Mouse (Mus musculus): Measurements from ENCODE around the gene Heatr6.

The Heatr6 gene

DNA sequence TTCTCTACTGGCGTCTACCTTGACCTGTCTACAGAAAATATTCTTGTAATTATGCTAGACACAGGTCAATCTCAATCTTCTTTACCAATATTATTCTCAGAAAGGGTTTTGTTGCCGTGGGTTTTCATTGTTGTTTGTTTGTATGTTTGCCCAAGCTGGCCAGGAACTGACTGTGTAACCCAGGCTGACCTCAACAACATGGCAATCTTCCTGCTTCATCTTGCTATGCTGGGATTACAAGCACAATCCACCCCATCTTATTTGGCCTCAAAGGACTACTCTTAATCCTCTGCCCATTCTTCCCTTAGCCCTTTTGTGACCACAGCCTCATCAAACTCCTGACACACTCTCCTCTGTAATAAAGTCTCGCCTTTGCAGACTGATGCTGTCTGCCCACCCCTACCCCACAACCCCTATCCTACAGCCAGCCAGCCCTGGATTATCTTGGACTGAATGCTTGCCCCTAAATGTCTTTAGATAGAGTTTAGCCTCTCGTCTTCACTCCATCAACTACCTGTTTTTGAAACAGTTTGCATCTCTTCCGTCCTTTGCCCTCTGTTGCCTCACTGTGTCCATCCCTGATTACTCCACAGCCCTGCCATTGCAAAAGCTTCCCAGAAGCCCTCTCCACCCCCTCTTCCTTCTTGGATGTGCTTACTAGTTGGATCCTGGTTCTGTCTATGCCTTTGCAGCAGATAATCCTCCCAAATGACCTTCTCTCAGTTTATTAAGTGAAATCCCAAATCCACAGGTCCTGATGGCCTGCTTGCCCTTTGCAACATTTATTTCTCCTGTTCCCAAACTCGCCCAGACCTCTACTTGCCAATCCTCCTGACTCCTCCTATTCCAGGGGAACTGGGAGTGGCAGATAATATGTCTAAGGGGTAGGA lies 5.9 kb upstream of the Heatr6 start:
- no peak for DNase-seq (ENCODE audit: low spot score)

DNA sequence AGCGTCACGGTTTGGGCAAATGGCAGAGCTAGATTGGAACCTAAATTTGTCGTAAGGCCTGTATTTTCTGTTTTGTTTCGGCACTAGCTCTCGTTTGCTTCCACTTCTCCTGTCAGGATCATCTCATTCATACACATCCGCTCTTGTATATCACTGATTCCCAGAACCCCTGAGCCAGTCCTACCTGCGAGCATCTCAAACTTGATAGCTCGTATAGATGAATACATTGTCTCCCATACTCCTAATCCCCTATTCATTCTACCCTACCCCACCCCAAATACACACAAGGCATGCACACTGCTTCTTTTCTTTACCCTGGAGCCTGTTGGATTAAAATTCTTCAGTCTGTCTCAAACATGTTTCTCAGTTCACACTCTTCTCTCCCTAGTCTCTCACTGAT lies 731 bp downstream of the Heatr6 start:
- DNase-seq (ENCODE audit: low spot score) = no peak

DNA sequence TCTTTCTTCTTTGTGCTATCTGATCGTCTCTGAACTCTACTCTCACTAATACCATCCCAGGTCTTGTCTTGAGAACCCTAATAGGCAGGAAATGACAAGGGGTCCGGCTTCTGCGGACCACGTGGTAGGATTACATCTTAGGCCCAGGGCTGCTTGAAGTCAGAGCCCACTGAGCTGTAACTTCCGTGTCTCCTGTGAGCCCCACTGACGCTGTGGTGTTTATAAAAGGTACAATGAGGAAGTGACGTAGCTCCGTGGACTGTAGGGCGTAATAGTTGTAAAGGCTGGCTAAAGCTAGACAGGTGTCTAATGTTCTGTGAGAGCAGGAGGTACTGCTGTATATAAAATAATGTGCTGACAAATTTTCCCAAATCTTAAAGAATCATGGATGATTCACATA lies 13.8 kb downstream of the Heatr6 start:
- DNase-seq (ENCODE audit: low spot score) = no peak

DNA sequence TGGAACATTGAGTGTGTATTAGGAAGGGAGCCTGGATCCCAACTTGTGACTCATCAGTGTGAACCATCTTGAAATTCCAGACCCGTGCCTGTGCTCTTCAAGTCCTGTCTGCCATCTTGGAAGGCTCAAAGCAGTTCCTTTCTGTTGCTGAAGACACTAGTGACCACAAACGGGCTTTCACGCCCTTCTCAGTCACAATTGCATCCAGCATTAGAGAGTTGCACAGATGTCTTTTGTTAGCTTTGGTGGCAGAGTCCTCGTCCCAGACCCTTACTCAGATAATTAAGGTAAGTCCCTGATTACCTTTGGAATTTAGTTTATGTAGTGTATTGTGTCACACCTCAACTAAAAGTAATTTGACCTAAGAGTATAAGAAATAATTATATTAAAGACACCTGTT lies 15.5 kb downstream of the Heatr6 start:
- DNase-seq (ENCODE audit: low spot score) = no peak

DNA sequence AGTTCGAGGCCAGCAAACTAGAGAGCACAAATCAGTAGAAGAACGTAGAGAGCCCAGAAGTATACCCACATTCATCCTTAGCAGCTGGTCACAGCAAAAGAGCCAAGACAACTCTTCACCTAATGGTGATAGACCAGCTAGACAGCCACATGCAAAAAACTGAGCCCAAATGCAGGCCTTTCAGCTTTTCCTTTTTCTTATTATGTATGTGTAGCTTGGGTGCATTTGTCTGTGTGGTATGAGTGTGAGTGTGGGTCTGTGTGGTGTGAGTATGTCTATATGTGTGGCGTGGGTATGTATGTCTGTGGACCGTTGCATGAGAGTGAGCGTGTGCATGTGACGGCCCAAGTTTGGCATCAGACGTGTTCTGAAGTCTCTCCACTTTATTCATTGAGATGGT lies 17.5 kb downstream of the Heatr6 start:
- DNase-seq (ENCODE audit: low spot score) = no peak

DNA sequence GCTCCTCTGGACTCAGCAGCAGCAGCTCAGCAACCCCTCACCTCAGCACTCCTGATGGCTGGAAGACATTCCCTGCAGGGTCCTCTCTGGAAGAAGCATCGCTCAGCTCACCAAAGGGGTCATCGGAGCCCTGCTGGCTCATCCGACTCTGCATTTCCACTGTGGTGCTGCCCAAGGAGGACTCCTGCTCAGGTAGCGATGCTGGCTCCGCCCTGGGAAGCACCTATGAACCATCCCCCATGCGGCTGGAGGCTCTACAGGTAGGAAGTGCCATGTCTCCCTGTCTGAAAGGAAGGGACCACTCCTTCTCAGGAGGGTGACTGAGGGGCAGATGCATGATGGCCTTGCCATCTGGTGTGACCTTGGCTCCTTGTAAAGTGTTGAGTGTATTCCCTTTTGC lies 18.8 kb downstream of the Heatr6 start:
- no peak for DNase-seq (ENCODE audit: low spot score)

DNA sequence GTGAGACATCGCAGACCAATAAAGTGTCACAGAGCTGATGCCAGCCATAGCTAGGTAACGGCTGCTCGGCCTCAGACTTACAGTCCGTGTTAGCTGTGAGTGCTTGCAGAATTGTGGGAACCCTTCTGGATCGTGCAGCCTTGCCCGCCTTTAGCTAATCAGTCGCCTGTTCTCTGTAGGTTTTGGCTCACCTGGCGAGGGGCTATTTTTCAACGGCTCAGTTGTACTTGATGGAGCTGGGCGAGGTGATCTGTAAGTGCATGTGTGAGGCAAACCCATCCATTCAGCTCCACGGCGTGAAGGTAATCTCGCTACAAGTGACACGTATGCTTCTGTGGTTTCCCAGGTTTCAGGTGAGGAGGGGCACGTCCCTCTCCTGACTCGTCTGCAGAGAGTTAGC lies 20.2 kb downstream of the Heatr6 start:
- no peak for DNase-seq (ENCODE audit: low spot score)

DNA sequence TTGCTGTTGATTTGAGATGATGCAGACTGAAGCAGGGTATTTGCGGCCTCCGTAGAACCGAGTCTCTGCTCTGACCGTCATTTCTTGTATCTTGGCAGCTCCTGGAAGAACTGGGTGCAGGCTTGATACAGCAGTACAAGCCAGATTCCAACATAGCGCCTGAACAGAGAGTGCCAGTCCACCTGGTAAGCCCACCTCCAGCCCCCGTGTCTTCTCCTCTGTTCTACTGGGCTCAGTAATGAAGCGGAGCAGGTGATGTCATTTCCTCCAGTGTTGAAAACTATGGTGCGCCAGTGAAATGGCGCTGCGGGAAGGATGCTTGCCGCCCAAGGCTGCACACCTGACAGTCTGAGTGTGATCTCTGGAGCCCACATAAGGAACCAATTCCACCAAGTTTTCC lies 20.8 kb downstream of the Heatr6 start:
- no peak for DNase-seq (ENCODE audit: low spot score)

DNA sequence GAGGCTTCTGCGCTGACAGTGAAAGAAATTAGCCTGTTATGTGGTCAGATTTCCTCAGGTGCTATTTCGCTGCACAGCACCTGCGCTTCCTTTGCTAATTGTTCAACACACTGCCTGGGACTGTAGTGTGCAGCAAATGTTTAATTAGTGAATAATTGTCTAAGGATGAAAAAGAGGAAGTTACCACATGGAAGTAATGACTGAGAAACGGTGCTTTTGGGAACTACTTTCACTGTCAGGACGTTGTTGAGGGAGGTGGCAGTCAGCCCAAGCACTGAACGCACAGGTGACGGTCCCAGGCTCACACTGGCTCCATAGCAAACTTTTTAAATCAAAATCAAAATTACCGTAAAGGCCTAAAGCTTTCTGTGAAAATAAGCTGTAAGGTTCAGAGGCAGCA lies 23.3 kb downstream of the Heatr6 start:
- DNase-seq (ENCODE audit: low spot score) = no peak

DNA sequence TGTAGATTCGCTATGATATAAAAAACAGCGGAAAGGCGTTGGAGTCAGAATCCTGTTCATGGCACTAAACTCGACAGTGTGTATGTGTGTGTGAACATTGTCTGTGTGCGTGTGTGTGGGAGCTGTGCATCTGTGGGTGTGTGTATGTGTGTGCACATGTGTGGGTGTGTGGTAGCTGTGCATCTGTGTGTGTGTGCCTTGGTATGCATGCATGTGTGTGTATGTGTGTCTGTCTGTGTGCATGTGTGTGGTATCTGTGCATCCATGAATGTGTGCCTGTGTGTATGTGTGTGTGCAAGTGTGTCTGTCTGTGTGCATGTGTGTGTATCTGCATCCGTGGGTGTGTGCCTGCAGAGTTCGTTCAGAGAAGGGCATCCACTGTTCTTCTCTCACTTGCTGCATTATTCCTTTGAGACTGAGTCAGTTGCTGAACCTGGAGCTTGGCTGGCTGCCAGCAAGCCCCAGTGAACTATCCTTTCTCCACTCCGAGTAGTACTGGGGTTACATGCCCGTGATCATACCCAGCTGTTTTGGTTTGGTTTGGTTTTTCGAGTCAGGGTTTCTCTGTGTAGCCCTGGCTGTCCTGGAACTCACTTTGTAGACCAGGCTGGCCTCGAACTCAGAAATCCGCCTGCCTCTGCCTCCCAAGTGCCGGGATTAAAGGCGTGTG lies 30.6 kb downstream of the Heatr6 start:
- no peak for DNase-seq (ENCODE audit: low spot score)

DNA sequence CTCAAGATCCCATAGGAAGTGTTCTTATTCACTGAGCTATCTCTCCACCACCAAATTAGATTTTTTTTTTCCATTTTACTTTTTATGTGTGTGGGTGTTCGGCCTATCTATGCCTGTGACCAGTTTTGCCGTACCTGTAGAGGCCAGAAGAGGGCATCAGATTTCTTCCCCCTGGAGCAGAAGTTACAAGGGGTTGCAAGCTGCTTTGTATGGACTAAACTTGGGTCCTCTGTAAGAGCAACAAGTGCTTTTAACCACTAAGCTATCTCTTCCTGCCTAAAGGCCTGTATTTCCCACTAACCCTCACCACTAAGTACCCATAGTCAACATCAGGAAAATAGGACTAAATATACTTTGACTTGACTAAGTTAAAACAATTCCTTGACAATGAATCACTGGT lies 31.2 kb downstream of the Heatr6 start:
- DNase-seq (ENCODE audit: low spot score) = peak; percentile 19

DNA sequence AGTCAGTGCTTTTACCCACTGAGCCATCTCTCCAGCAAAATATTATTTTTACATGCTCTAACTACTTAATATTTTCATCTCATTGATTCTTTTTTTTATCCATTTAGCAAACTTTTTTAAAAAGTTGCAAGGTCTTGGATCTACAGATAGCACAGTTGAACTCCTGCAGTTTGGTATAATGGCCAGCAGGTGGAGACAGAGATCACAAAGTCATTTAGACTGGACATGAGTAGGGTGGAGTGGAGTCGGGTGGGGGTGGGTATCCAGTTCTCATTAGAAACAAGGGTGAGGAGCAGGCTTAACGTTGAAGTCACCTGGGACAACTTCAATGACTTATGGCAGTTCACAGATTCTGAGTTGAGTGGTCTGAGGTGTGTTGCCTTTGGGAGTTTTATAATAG lies 31.9 kb downstream of the Heatr6 start:
- peak; percentile 31 for DNase-seq (ENCODE audit: low spot score)

DNA sequence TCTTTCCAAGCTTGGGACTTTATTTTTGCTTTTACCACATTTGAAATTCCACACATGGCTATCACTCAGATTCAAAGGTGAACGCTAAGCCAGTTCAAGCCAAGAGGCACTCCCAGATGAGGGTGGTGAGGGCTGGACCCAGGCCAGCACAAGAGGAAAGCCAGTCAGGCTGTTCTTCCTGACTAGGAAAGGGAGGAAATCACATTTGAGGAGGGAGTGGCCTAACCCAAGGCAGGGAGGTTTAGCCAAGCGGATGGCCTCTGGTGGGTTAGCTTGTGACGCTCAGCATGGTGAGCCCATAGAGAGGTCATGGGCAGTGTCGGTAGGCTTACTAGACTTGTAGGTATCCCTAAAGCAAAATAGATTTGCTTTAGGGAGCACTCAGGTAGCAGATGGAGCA lies 33.3 kb downstream of the Heatr6 start:
- peak; percentile 16 for DNase-seq (ENCODE audit: low spot score)

DNA sequence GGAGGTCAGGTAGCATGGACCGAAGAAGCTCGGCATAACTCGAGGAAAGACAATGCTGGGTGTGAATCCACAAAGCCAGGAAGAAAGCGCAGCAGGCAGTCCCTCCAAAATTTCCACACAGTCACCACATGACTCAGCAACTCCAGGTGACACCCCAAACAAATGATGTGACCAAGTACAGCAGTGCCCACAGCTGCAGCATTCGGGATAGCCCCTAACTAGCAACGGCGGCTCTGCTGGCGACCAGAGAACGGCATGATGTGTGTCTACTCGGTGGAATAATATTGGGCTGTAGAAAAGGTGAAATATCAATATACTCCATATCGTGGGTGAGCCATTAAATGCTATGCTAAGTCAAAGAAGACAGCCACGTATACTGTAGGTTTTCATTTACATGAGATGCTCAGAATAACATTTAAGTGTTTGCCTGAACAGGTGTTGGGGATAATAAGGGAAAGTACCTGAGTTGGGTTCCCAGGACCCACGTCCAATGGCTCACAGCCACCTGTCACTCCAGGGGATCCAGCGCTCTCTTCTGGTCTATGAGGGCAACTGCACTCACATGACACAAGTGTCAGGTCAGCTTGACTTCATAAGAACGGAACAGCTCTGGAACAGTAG lies 34.0 kb downstream of the Heatr6 start:
- DNase-seq (ENCODE audit: low spot score) = no peak

DNA sequence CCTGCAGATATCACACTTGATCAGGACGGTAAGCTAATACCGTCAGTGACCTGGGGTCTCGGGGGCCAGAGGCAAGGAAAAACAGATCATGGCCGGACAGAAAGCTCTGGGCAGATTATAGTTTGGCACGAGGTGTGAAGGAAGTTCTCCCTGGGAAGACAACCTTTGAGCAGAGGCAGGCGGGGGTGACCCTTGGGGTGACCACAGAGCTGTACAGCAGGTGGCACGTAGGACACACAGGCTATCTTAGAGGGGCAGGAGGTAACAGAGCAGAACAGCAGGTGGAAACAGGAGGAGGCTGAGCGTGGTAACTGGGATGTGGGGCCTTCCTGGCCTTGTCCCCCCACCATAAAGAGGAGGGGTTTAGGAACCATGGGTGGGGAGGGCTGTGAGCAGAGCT lies 34.8 kb downstream of the Heatr6 start:
- DNase-seq (ENCODE audit: low spot score) = no peak

DNA sequence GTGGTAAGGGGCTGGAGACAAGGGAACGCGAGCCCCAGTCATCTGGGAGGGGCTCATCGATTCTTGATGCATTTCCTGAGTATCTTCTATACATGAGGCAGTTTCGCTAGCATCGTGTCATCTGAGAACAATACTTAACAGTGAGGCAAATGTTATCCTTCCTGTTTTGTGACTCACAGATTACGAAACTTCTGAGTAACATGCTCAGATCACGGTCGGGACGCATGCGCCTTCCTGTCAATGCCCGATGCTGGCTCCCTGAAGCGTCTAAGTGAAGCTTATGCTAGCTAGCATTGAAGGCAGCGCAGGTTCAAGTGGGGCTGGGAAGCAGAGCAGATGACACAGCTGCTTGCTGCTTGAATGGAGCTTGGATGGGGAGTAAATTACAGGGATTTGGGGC lies 35.8 kb downstream of the Heatr6 start:
- peak; percentile 54 for DNase-seq (ENCODE audit: low spot score)

DNA sequence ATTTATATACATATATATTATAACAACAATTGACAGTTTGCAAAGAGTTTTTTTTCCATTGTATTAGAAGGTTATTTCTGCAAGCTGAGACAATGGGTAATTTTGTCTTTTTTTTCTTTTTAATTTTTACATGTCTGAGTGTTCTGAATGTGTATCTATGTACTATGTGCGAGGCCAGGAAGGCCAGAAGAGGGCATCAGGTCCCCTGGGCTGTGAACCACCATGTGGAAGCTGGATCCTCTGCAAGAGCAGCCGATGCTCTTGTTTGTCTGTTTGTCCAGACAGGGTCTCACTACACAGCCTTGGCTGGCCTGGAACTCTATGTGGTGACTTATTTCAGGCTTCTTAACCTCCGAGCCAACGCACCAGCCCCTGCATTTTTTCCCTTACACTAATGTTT lies 37.6 kb downstream of the Heatr6 start:
- no peak for DNase-seq (ENCODE audit: low spot score)

DNA sequence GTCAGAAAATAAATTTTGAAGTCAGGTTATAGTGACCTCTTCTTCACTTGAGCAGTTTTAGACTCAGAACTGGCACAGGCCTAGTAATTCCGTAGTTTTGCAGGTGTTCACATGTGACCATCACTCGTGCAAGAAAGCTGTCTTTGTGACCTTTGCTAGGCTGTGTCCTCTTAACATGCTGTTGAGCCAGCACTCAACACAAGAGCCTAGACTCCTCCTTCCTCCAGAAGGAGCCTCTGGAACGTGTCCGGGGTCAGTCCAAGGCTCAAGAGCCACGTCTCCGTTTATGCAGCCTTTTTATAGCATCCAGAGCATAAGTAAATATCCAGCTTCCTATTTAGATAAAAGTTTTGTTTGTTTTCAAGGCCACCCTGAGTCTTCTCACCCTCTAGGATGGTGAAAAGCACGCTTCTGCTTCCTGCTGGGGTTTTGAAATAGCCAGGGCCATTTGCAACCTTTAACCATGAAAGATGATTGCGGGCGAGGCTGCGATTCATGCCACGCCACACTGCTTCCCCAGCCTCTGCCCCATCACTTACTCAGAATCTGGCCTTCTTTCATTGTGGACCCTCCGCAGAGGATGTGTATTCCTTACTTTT lies 38.9 kb downstream of the Heatr6 start:
- DNase-seq (ENCODE audit: low spot score) = no peak

DNA sequence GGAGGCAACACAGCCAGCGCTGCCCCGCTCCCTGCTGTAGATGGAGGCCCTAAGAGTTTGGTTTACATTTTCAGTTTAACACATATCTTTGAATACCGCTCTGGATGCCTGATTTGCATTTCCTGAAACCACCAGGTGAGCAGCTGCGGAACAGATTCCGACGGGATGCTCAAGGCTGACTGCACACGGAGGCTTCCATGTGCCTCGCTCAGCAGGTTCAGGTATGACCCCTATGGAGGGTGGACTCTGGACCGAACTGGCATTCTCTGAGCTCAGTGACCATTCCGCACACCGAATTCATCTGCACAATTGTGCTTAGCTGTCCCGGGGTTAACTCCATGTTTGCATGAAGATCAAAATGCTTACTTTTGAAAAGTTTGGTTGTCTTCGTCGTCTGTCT lies 39.8 kb downstream of the Heatr6 start:
- no peak for DNase-seq (ENCODE audit: low spot score)

DNA sequence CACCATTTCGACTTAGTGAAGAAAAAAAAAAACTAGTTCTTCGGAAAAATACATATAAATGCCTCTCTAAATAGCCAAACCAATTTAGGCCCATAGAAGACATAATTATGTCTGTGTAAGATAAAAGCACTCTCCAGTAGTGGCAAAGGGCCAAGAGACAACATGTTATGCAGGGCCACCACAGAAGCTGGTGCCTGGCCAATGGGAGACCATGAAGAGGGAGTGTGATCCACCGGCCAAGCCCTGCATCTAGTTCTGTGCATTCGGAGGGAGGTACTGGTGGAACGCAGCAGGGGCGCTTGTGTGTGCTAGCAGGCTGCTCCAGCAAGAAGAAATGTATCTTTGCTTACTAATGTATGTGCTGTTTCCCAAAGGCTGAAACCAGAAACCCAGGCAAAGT lies 42.6 kb downstream of the Heatr6 start:
- DNase-seq (ENCODE audit: low spot score) = no peak

DNA sequence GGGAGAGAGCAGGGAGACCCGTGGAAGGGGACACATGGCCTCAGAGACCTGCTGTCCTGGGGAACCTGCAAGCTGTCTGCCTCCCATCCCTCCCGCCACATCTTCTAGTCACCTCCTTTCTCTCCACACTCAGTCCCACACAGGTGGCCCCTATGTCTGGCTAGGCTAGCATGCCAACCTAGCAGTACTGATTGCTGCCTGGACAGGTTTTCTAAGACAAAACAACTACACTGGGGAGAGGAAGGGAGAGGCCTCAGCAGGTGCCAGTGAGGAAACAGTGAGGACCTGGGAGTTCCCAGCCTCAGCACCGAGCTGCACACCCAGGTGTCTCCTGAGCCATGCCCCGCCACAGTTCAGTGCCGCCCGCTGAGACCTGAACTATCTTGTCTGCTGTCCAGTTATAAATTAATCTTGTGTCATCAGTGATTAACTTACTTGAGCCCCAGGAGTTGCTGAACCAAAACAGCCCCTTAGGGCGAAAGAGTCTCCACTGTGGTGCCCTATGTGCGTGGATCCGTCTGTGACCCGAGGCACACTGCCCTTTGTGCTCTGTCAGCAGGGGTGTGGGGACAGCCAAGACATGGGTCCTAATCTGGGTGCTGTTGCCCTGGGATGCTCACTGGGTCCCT lies 43.6 kb downstream of the Heatr6 start:
- no peak for DNase-seq (ENCODE audit: low spot score)

DNA sequence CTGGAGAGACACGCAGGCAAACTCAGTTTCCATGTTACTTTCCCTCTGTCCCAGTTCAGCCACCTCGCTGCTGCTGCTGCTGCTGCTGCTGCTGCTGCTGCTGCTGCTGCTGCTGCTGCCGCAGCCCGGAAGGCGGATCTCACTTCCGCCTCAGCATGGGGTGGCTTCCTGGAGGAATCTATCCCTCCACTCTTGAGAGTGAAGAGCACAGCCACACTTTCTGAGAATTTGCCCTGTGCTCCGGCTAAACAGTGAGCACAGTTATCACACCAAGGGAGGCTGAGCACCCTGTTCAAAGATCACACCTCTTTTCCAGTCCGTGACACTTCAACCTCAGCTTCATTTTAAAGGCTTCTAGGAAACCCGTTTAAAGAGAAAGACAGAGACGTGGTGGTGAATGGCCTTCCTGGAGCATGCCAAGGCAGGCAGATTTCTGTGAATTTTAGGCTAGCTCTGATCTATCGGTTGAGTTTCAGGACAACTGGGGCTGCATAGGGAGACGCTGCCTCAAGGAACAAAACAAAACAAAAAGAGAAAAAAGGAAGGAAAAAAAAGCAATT lies 46.5 kb downstream of the Heatr6 start:
- DNase-seq (ENCODE audit: low spot score) = no peak

All from urinary bladder, postnatal 25 days (tissue).